Mouse (Mus musculus) lung, postnatal 25 days (tissue): ENCODE data around the gene Fsip1.
"Not testable (repeated sequence)": the region's sequence is repeated elsewhere in the genome, so short reads cannot be mapped to it uniquely, and the experiment has no call there.

ENCODE experiments used
- DNase-seq: peaks from one replicate; pipeline ENCODE4 v3.0.0; 2022; ENCODE audit warnings: low spot score

Fsip1 gene

DNA sequence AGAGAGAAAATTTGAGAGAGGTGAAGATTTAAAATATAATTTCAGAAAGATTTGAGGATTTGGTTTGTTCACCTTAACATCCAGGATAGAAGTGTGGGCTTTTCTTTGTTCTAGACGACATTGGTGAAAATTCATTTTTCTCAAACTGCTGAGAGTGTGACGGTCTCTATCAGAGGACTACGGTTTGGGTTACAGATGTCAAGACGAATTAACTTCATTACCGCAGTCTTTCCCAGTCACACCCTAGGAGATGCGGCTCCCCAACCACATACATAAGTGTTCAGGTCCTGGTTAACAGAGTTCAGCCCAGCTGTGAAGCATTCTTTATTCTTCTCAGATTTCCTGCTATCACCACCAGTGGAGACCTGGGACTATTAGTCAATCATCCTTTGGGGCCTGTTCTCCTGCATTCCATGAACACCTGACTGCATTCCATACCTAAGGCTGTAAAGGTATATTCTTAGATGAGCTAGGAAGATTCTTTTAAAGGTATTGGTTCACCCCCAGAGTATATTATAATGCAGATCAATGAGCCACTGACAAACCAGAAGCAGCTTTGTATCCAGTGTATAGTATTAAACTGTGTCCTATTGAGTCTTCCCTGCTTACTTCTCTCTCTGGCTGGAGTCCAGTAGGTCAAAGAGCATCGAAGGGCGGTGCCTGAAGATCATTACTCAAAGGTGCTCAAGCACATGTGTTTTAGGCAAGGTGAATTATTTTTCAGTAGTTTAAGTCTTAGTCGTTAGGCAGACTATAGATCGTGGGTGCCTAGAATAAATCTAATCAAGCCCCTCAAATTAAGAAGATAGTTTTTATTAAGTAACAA is 82.0 kb downstream of the Fsip1 start:
- no peak for DNase-seq

DNA sequence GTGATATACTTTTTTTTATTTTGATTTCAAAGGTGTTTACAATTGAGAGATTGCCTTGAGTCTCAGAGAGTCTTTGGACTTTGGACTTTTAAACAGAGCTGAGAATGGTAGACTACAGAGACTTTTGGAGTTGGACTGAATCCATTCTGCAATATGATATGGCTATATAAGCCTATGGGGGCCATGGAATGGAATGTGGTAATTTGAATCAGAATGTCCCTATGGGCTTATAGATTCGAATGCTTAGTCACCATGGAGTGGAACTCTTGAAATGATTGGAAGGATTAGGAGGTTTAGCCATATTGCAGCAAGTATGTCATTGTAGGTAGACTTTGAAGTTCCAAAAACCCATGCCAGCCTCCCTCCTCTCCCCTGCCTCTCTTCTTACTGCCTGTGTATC is 88.5 kb downstream of the Fsip1 start:
- no peak for DNase-seq

DNA sequence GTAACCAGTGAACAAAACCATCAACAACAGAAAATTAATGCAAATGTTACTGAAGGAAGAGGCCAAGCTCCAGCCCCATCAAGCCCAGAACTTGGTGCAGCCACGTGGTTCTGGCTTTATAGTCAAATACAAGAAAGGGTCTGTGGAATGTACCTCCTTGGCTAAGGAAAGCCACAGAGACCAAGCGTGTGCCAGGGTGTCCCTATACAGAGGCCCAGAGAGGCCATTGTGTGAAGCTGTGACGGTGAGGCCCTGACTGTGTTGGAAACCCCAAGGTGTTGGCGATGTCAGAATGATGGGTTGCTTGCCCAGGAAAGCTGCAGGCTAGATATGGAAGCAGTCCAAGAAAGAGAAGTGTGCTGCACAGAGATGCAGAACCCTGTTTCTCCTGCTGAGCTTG is 89.0 kb downstream of the Fsip1 start:
- DNase-seq, result no peak

GRCm38 (mm10) chr2:118165691-118166090 is 91.1 kb downstream of the Fsip1 start:
- no peak for DNase-seq

- DNase-seq, result no peak
These were observed 92.6 kb downstream of the Fsip1 start for GRCm38 (mm10) chr2:118164137-118164536.

DNA sequence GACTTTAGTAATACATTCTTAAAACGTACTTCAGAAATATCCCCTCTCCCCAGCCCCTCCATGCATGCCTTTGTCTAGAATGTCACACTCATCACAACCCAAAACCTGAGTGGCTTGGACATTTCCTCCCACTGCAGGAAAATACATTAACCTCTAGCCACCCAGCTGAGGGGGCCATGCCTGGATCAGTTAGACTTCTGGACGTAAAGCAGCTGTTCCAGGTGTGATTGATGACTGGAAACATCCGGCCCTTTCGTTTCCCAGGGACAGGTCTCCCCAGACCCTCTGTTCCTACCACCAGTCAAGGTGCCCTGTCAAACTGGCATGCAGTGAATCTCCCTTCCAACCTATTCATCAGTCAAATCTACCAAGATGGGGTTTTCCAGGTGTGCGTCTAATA is 94.3 kb downstream of the Fsip1 start:
- no peak for DNase-seq

- DNase-seq, result no peak
These were observed 95.8 kb downstream of the Fsip1 start for GRCm38 (mm10) chr2:118160991-118161390.

DNA sequence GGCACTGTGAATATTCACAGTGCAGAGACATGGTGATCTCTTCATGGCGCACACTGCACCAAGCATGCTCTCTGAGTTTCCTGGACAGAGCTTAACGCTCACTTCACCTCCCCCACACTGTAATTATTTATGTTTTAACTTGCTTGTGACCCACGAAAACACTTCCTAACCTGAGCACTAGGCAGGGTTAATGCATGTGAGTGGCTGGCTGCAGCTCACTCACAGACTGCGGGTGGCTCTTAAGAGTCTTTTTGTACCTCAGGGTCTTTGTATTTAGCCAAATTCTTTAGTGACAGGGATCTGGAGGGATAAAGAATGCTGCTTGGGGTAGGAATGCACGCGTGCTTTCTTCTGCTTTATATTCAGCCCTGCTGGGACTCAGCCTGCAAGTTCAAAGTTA is 96.2 kb downstream of the Fsip1 start:
- no peak for DNase-seq

- DNase-seq, result no peak
These were observed 97.6 kb downstream of the Fsip1 start for GRCm38 (mm10) chr2:118159126-118159525.

- DNase-seq, result no peak
These were observed 98.7 kb downstream of the Fsip1 start for GRCm38 (mm10) chr2:118158095-118158494.

GRCm38 (mm10) chr2:118149855-118150563 is 106.8 kb downstream of the Fsip1 start:
- DNase-seq, result peak; percentile 71

DNA sequence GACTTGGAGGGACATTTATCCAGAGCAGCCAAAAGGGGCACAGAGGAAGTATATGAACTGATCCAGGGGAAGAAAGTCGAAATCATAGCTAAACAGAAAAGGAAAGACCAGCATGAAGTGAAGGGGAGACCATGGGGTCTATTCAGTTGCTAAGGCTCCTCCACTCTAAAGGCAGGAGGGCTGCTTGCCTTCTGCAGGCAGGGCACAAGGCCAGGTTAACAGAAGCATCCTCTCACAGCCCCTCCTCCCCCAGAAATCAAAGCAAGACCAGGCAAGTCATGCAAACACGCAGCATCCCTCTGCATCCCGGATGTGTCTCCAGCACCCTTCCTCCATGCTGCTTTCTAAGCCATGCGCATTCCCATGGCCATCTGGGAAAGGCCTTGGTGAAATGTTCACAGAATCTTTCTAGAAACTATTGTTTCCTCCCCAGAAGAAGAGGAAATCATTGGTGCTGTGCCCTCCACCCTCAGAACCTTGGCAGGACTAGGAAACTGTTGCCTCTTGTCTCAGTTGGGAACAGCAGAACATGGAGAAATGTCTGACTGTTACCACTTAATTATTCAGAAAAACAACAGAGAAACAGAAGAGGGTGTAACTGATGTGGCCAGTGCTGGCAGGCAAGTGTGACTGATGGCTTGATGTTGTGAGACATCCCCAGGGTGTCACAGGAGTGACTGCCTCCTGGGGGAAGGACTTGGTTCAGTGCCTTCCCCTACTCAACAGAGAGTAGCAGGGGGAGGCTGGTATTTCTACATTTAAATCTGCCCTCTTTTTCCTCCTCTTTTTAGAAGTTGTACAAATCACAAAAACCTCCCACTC is 108.2 kb downstream of the Fsip1 start:
- no peak for DNase-seq

DNA sequence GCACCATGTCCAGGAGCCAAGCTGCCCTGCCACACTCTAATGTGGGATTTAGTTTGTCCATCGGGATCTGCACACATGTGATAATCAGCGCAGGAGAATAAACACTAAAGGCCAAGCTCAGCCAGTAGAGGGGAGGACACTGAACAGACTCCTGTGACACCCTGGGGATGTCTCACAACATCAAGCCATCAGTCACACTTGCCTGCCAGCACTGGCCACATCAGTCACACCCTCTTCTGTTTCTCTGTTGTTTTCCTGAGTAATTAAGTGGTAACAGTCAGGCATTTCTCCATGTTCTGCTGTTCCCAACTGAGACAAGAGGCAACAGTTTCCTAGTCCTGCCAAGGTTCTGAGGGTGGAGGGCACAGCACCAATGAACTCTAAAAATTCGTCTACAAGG is 109.0 kb downstream of the Fsip1 start:
- not testable (repeated sequence) for DNase-seq

DNA sequence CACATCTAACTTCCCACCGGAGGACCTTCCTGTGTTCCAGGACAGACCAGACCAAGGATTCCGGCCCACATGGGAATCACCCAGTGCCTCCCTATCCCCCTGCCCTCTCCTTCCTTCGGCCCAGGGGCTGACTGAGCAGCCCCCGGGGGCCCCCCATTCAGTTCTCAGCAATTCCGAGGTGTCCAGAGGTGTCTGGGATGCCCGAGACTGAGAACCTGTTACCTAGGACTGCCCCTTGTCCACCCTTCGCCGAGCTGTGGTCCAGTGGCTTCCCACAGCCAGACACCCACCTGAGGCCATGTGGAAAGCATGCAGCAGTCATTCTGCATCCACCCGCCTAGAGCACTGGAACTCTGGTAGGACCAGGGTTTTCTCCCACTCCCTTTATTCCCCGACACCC is 115.1 kb downstream of the Fsip1 start:
- no peak for DNase-seq

- no peak for DNase-seq
These were observed 117.5 kb downstream of the Fsip1 start for GRCm38 (mm10) chr2:118139261-118139660.

DNA sequence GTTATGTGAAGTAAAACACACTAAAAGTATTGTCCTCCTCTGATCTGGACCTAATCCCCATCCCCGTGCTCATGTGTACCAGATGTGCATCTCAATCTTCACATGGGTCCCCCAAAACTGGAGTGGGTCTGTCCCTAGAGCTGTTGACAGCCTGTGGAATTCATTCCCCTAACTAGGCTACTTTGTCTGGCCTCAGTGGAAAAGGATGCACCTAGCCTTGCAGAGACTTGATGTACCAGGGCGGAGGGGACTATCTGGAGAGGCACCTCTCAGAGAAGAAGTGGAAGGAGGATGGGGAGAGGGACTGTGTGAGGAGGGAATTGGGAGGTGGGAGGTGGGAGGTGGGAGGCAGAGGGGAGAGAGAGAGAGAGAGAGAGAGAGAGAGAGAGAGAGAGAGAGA is 119.0 kb downstream of the Fsip1 start:
- no peak for DNase-seq

- DNase-seq, result peak; percentile 46
These were observed 119.7 kb downstream of the Fsip1 start for GRCm38 (mm10) chr2:118137071-118137470.

GRCm38 (mm10) chr2:118128313-118128712 is 128.5 kb downstream of the Fsip1 start:
- no peak for DNase-seq

GRCm38 (mm10) chr2:118127516-118128288 is 129.1 kb downstream of the Fsip1 start:
- no peak for DNase-seq

GRCm38 (mm10) chr2:118125943-118126470 is 130.8 kb downstream of the Fsip1 start:
- DNase-seq, result no peak

DNA sequence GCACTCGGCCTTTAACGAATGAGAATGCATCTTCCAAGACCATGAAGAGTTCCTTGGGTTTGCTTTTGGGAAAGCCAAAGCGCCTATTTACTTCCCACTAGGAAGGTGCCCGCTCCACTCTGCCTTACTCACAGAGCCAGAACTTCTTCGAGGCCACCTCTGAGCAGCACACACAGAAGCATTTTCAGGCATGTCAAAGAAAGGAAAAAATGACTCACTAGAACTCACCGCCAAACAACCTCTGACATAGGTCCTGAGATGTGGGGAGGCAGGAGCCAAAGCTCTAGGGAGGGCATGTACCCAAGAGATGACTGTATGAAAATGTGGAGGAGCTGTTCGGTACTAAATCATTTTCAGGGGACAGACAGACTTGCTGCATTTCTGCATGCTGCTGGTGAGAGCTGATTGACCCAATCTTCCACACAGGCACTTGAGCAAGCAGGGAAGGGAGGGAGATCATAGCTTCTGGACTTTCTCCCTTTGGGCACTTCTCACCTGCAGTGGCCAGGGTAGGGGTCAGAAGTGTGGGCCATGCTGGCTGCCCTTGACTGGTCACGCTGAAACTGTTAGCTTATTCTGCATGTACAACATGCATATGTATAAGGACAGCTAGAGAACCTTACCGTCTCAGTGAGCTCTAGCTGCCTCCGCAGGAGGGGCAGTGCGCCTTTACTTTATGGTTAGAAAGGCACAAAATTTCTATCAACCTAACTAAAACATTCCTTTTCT is 131.4 kb downstream of the Fsip1 start:
- DNase-seq, result no peak
